Mouse (Mus musculus) bone marrow, adult 2 months (tissue): ENCODE results near the gene Gm49318.

ENCODE experiments used
- CTCF ChIP-seq: fragments of 200-500 bp; IDR thresholded peaks from 2 replicates; pipeline ENCODE4 v1.5.1; 2011; ENCODE audit warnings: low read length, control low read depth; ENCODE audit not compliant: control insufficient read depth, insufficient read depth
- POLR2A ChIP-seq: fragments of 200-500 bp; IDR thresholded peaks from 2 replicates; pipeline ENCODE4 v1.6.1; 2011; ENCODE audit warnings: low read depth, mild to moderate bottlenecking, control low read depth, low read length, borderline replicate concordance; ENCODE audit not compliant: control insufficient read depth

GRCm38 (mm10) chr9:22119543-22119942 is 48.5 kb upstream of the Gm49318 start:
- TF ChIP-seq CTCF (no peak), POLR2A (no peak)
